Mouse (Mus musculus) CH12.LX (cell line): Measurements from ENCODE around the gene Kpnb1.

ENCODE experiments used
- BHLHE40 ChIP-seq: IDR thresholded peaks from 2 replicates; pipeline ENCODE4 v1.6.1; 2011; ENCODE audit warnings: mild to moderate bottlenecking, low read depth, low read length, improper control_type of control experiment
- CTCF ChIP-seq, 2 experiments: IDR thresholded peaks in 1 of 2; conservative IDR thresholded peaks in 1 of 2; 2 replicates each; pipeline ENCODE4 v1.5.1; 2011 to 2012; ENCODE audit warnings: low read depth in 2 of 2, low read length in 2 of 2, improper control_type of control experiment in 1 of 2, inconsistent platforms in 1 of 2, mild to moderate bottlenecking in 1 of 2, moderate library complexity in 1 of 2
- ETS1 ChIP-seq: conservative IDR thresholded peaks from 2 replicates; pipeline ENCODE4 v1.6.1; 2012; ENCODE audit warnings: low read depth, mild to moderate bottlenecking, inconsistent platforms, low read length, improper control_type of control experiment, moderate library complexity
- KAT2A ChIP-seq: IDR thresholded peaks from 2 replicates; pipeline ENCODE4 v1.6.1; 2012; ENCODE audit warnings: low read length, improper control_type of control experiment, inconsistent platforms; ENCODE audit not compliant: insufficient replicate concordance
- MAX ChIP-seq: IDR thresholded peaks from 2 replicates; pipeline ENCODE4 v1.6.1; 2011; ENCODE audit warnings: low read length, improper control_type of control experiment
- MAZ ChIP-seq: IDR thresholded peaks from 2 replicates; pipeline ENCODE4 v1.6.1; 2012; ENCODE audit warnings: low read depth, mild to moderate bottlenecking, inconsistent platforms, low read length, improper control_type of control experiment, moderate library complexity
- NELFE ChIP-seq: IDR thresholded peaks from 2 replicates; pipeline ENCODE4 v1.6.1; 2011; ENCODE audit warnings: low read depth, low read length, improper control_type of control experiment
- POLR2A ChIP-seq: IDR thresholded peaks from 2 replicates; pipeline ENCODE4 v1.6.1; 2011; ENCODE audit warnings: low read depth, mild to moderate bottlenecking, improper control_type of control experiment, low read length
- POLR2AphosphoS2 ChIP-seq: IDR thresholded peaks from 2 replicates; pipeline ENCODE4 v1.6.1; 2011; ENCODE audit warnings: low read depth, low read length, improper control_type of control experiment
- RCOR1 ChIP-seq: conservative IDR thresholded peaks from 2 replicates; pipeline ENCODE4 v1.6.1; 2012; ENCODE audit warnings: low read depth, mild to moderate bottlenecking, inconsistent platforms, low read length, improper control_type of control experiment
- TCF12 ChIP-seq: IDR thresholded peaks from 2 replicates; pipeline ENCODE4 v1.6.1; 2014; ENCODE audit warnings: low read depth, mild to moderate bottlenecking, inconsistent platforms, low read length, improper control_type of control experiment
- ZKSCAN1 ChIP-seq: IDR thresholded peaks from 2 replicates; pipeline ENCODE4 v1.6.1; 2012; ENCODE audit warnings: low read depth, inconsistent platforms, low read length, improper control_type of control experiment, borderline replicate concordance

DNA sequence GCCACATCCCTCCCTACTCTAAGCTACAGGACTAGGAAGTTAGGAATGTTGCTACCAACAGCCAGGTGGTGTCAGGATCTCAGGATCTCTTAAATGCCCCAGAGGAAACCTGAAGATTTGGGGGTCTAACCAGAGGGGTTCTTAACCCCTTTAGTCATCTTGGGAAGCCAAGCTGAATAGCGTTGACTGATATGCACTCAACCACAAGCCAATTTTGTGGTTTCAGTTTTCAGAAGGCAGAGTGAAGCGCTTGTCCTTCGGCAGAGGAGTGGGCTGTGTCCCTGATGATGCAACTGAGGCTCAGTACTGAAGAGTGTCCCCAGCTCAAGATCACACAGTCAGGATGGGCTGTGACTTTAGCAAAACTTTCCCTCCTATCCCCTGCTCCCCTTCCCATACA lies 58.7 kb downstream of the Kpnb1 start:
- TF ChIP-seq BHLHE40 (peak; percentile 50; the same call in 1 of the 2 replicates), CTCF (conservative IDR thresholded peaks at IDR 0.05 in 1 of 2, IDR thresholded peaks at IDR 0.05 in 1 of 2; ENCODE audit: low read depth in 2 of 2, low read length in 2 of 2) (no peak), NELFE (no peak), ETS1 (peak; percentile 52; the same call in 1 of the 2 replicates), POLR2A (peak; percentile 25; the same call in 1 of the 2 replicates), TCF12 (peak; percentile 69), ZKSCAN1 (no peak), RCOR1 (peak; percentile 88), MAX (no peak), KAT2A (0 out of 2 replicates have a peak, but pooled peaks have one; percentile 55), MAZ (no peak; the same call in 1 of the 2 replicates), POLR2AphosphoS2 (no peak)
